Mouse (Mus musculus) kidney, embryonic 16.5 days (tissue): ENCODE measurements at regions not wholly inside any gene's neighbourhood (a gene's known extent, or its start where the extent isn't known, plus 50 kb on each side); places are given as distances from the start of the nearest gene placed in this dataset.

Source experiments
- ATAC-seq: fragments of 200-750 bp; cut with Nextera tagmentation; 2 replicates; pipeline ENCODE4 v1.8.0; 2017; ENCODE audit warnings: moderate TSS enrichment; ENCODE audit not compliant: low FRiP score, low TSS enrichment
- H3K27ac ChIP-seq: fragments of 300-500 bp; sonication (generic); 2 replicates; pipeline ENCODE4 v1.5.1; 2014; ENCODE audit warnings: low read length
- H3K27me3 ChIP-seq: fragments of 300-500 bp; sonication (generic); 2 replicates; pipeline ENCODE4 v1.6.1; 2014; ENCODE audit warnings: low read length, control low read depth, mixed read lengths; ENCODE audit not compliant: insufficient read depth
- H3K36me3 ChIP-seq: fragments of 300-500 bp; sonication (generic); 2 replicates; pipeline ENCODE4 v1.6.1; 2014; ENCODE audit warnings: low read length, control low read depth, mixed read lengths; ENCODE audit not compliant: insufficient read depth
- H3K4me1 ChIP-seq: fragments of 300-500 bp; sonication (generic); 2 replicates; pipeline ENCODE4 v1.6.1; 2014; ENCODE audit warnings: low read length, control low read depth, mixed read lengths; ENCODE audit not compliant: insufficient read depth
- H3K4me2 ChIP-seq: fragments of 300-500 bp; sonication (generic); replicated peaks from 2 replicates; pipeline ENCODE4 v1.6.1; 2014; ENCODE audit warnings: low read depth, low read length
- H3K4me3 ChIP-seq: fragments of 300-500 bp; sonication (generic); 2 replicates; pipeline ENCODE4 v1.5.1; 2014; ENCODE audit warnings: mild to moderate bottlenecking, low read length
- H3K9ac ChIP-seq: fragments of 300-500 bp; sonication (generic); replicated peaks from 2 replicates; pipeline ENCODE4 v1.6.1; 2014; ENCODE audit warnings: low read length
- H3K9me3 ChIP-seq: fragments of 300-500 bp; sonication (generic); 2 replicates; pipeline ENCODE4 v1.6.1; 2016; ENCODE audit warnings: low read length, control low read depth
- WGBS: fragments of 180-500 bp; shearing (Covaris S2); extraction: QIAGEN DNeasy Blood & Tissue Kit; methylation state at CpG from one replicate; pipeline ENCODE4 v1.1.7; 2014; 5-methylcytosine and 5-hydroxymethylcytosine counted together

DNA sequence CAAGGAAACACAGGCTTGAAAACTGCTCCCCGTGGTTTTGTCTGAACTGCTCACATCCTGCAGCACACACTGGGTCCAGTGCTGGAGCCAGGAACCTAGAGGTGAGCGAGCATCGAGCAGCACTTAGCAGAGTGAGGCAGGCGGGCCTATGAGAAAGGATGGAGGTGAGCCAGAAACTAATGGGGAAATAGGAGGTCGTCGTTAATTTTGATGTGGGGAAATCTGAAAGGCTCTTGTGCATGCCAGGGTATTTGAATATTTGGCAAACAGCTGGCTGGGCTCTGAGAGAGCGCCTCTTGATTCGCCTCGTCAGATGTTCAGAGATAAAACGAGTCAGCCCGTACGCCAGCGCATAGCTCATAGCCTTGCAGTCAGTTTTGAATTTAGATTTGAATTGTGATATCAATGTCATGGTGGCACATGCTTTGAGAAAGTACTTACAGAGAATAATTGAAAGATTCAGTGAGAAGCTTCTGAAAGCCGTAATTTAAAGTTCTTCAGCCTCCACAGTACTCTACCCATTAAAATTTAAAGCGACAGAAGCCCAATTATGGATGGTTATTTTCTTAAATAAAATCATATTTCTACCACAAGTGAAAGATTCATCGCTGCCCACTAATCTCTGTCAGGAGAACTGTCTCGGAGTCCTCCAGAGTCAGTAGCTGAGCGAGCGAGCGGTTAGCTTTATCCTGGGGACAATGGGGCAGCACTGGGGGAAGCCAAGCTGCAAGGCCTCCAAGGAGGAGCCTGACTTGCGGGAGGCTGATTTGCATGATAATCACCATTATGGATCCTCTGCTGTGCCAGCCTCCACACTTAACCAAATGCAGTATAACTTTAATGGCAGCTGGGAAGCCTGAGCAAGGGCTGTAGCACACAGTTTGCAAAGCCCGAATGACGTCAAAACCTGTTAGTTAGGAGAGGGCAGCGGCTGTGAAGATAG, 227.9 kb upstream of the Nr2f1 start:
- no peaks in the 10 kb centered on the region for H3K9me3 ChIP-seq
- 13% methylated on average over 24 of the region's 24 CpGs for WGBS
- H3K27me3 ChIP-seq, result no peaks in the 10 kb centered on the region
- H3K36me3 ChIP-seq, result no peaks in the 10 kb centered on the region
- H3K9ac ChIP-seq, result peak overlapping the region; percentile 56
- peak; percentile 78 for ATAC-seq
- H3K4me2 ChIP-seq, result peak overlapping the region; percentile 61
- peak overlapping the region; percentile 56 for H3K27ac ChIP-seq
- H3K4me3 ChIP-seq, result peak overlapping the region; percentile 28
- peaks cover 19% of the 10 kb centered on the region for H3K4me1 ChIP-seq

GRCm38 (mm10) chr13:78426306-78426921, 226.9 kb upstream of the Nr2f1 start:
- H3K4me2 ChIP-seq, result no peak overlapping the region
- no peaks in the 10 kb centered on the region for H3K36me3 ChIP-seq
- peaks cover 19% of the 10 kb centered on the region for H3K4me1 ChIP-seq

DNA sequence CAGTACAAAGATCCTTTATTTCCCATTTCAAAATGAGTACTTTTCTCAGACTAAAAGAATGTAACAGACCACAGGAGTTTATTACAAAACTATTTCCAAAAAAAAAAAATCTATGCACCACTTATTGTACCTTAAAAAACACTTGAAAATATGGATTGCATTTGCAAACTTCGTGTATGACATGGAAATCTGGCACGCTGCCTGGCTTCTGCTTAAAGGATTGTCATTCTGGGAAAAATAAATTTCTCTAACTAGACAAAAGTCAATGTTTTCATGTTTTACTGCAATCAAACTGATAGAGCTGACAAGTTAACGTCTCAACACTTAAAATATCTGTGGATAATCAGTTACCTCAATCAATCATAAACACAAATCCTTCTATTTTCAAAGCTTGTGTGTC, 205.5 kb upstream of the Nr2f1 start:
- H3K36me3 ChIP-seq, result no peaks in the 10 kb centered on the region
- no peak overlapping the region for H3K9ac ChIP-seq
- no peaks in the 10 kb centered on the region for H3K4me1 ChIP-seq
- no peak overlapping the region for H3K4me2 ChIP-seq
- no peak overlapping the region for H3K4me3 ChIP-seq
- H3K27ac ChIP-seq, result no peak overlapping the region
- WGBS, result 54% methylated on average over 3 of the region's 3 CpGs
- no peak for ATAC-seq
- no peaks in the 10 kb centered on the region for H3K27me3 ChIP-seq
- H3K9me3 ChIP-seq, result no peaks in the 10 kb centered on the region

More at GRCm38 (mm10) chr13:78426306-78426921, 226.9 kb upstream of the Nr2f1 start:
- H3K27me3 ChIP-seq, result no peaks in the 10 kb centered on the region
- H3K9me3 ChIP-seq, result no peaks in the 10 kb centered on the region
- 35% methylated on average over 8 of the region's 8 CpGs for WGBS
- ATAC-seq, result peak; percentile 24; the same call in 1 of the 2 replicates
- H3K27ac ChIP-seq, result no peak overlapping the region
- H3K4me3 ChIP-seq, result no peak overlapping the region
- no peak overlapping the region for H3K9ac ChIP-seq

DNA sequence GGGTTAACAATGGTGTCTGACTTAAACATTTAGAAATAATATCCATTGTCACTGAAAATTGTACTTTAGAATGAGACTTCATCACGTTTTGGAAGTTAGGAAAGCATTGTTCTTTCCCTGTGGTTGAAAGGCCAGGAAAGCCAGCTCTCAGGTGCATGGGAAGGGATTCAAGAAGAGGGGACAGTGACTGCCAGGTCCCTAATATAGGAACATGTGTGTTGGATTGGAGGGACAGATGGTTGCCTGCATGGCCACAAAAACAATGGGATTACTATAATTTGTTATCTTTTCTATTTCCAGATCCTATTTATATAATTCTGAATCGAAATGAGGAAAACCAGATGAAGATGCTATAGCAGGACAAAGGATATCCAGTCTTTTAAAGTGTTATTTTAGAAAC, 184.2 kb upstream of the Nr2f1 start:
- no peak for ATAC-seq
- WGBS, result 65% methylated on average over 2 of the region's 2 CpGs

GRCm38 (mm10) chr13:78361236-78361635, 161.7 kb upstream of the Nr2f1 start:
- H3K9ac ChIP-seq, result no peak overlapping the region
- 38% methylated on average over 1 of the region's 1 CpGs for WGBS
- H3K4me2 ChIP-seq, result no peak overlapping the region
- no peak for ATAC-seq
- H3K36me3 ChIP-seq, result no peaks in the 10 kb centered on the region
- no peaks in the 10 kb centered on the region for H3K9me3 ChIP-seq
- H3K4me1 ChIP-seq, result no peaks in the 10 kb centered on the region
- H3K27me3 ChIP-seq, result no peaks in the 10 kb centered on the region
- H3K27ac ChIP-seq, result no peak overlapping the region
- no peak overlapping the region for H3K4me3 ChIP-seq

More for the DNA sequence above, 184.2 kb upstream of the Nr2f1 start:
- Histone ChIP-seq H3K36me3 (no peaks in the 10 kb centered on the region), H3K27me3 (no peaks in the 10 kb centered on the region), H3K4me3 (no peak overlapping the region), H3K4me1 (no peaks in the 10 kb centered on the region), H3K4me2 (no peak overlapping the region), H3K27ac (no peak overlapping the region), H3K9me3 (no peaks in the 10 kb centered on the region), H3K9ac (no peak overlapping the region)

GRCm38 (mm10) chr13:78348830-78349229, 149.3 kb upstream of the Nr2f1 start:
- no peaks in the 10 kb centered on the region for H3K4me1 ChIP-seq
- H3K27ac ChIP-seq, result no peak overlapping the region
- H3K4me3 ChIP-seq, result no peak overlapping the region
- H3K9me3 ChIP-seq, result no peaks in the 10 kb centered on the region
- ATAC-seq, result no peak
- no peaks in the 10 kb centered on the region for H3K36me3 ChIP-seq
- 24% methylated on average over 3 of the region's 3 CpGs for WGBS
- no peak overlapping the region for H3K4me2 ChIP-seq
- no peaks in the 10 kb centered on the region for H3K27me3 ChIP-seq
- H3K9ac ChIP-seq, result no peak overlapping the region

DNA sequence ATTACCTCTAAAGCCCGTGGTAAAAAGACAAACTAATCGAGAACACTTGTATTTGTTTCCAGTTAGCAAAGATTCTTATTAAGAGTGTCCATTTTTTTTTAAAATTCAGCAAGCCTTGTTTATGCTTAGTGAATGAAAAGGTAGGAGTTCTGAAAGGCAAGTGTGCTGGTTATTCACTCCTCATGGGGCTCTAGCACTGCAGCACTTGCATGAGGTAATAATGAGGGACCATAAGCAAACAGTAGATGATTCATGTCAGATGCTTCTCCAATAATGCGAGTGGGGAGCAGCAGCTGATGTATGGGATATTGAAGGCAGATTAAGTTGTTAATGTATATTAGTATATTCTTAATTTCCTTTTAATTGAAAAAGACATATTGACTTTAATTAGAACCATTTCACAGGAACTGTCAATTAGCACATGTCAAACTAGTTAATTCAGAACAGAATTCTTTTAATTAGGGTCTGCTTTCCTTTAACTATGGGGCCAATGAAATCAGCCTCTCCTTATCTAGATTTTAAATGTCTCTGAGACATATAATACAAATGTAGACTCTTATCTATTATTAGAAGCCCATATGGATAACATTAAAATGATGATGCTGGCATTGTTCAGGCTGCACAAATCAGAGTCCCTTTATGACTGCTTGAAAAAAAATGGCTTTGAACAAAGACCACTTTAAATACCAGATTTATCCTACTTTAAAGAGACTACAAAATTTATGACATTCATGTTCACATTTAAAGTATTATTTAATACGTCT, 125.1 kb upstream of the Nr2f1 start:
- Histone ChIP-seq H3K9ac (no peak overlapping the region), H3K4me3 (no peak overlapping the region), H3K4me1 (no peaks in the 10 kb centered on the region), H3K27me3 (no peaks in the 10 kb centered on the region), H3K4me2 (no peak overlapping the region), H3K9me3 (no peaks in the 10 kb centered on the region), H3K27ac (no peak overlapping the region), H3K36me3 (no peaks in the 10 kb centered on the region)
- no peak for ATAC-seq
- 78% methylated on average over 4 of the region's 4 CpGs for WGBS

GRCm38 (mm10) chr13:78323183-78323582, 123.6 kb upstream of the Nr2f1 start:
- H3K4me2 ChIP-seq, result no peak overlapping the region
- H3K27ac ChIP-seq, result no peak overlapping the region
- H3K4me3 ChIP-seq, result no peak overlapping the region
- ATAC-seq, result no peak
- no peaks in the 10 kb centered on the region for H3K27me3 ChIP-seq
- WGBS, result 76% methylated on average over 1 of the region's 1 CpGs
- no peaks in the 10 kb centered on the region for H3K36me3 ChIP-seq
- H3K9ac ChIP-seq, result no peak overlapping the region
- peaks cover 10% of the 10 kb centered on the region for H3K9me3 ChIP-seq
- no peaks in the 10 kb centered on the region for H3K4me1 ChIP-seq

DNA sequence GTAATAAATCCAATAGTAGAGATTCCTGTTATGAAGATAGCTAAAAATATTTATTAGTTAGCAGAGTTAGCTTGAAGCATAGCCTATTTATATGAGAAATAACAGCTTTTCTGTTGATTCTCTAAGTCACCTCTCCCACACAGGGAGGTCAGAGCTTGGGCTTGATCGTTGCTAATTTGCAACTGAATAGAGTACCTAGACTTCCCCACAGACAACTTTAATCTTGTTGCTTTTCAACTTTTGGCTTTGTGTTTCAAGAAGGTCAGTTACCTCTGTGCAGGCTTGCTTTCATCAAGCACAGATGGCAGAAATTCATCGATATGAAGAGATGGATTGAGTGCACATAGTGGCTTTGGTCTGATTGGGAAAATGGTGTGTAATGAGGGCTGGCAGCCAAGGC, 118.9 kb upstream of the Nr2f1 start:
- H3K27ac ChIP-seq, result no peak overlapping the region
- H3K4me1 ChIP-seq, result no peaks in the 10 kb centered on the region
- no peak for ATAC-seq
- H3K4me3 ChIP-seq, result no peak overlapping the region
- H3K9me3 ChIP-seq, result peaks cover 10% of the 10 kb centered on the region
- H3K9ac ChIP-seq, result no peak overlapping the region
- H3K4me2 ChIP-seq, result no peak overlapping the region
- WGBS, result 88% methylated on average over 2 of the region's 2 CpGs
- H3K27me3 ChIP-seq, result no peaks in the 10 kb centered on the region
- no peaks in the 10 kb centered on the region for H3K36me3 ChIP-seq
